Mouse (Mus musculus): ENCODE results near the gene Rab40c.
A peak's percentile ranks its signal among the peaks of the same experiment; 100 is the strongest.

Rab40c gene

GRCm38 (mm10) chr17:25919144-25919785 lies at the start of gene Rab40c:
Gene Rab40c, minus strand, starts transcription at chr17:25919727.
- peak; percentile 73 for DNase-seq

- DNase-seq, result no peak
Observed at GRCm38 (mm10) chr17:25968176-25968575, 48.6 kb upstream of the Rab40c start.

- no peak for DNase-seq
Observed at GRCm38 (mm10) chr17:25967652-25968051, 48.1 kb upstream of the Rab40c start.

- DNase-seq, result no peak
Observed at GRCm38 (mm10) chr17:25964271-25964670, 44.7 kb upstream of the Rab40c start.

- no peak for DNase-seq
Observed at GRCm38 (mm10) chr17:25962413-25962905, 42.9 kb upstream of the Rab40c start.

GRCm38 (mm10) chr17:25961566-25961965 lies 42.0 kb upstream of the Rab40c start:
- DNase-seq, result no peak

- DNase-seq, result no peak
Observed at GRCm38 (mm10) chr17:25959630-25960467, 40.3 kb upstream of the Rab40c start.

GRCm38 (mm10) chr17:25958771-25959494 lies 39.4 kb upstream of the Rab40c start:
- no peak for DNase-seq

- no peak for DNase-seq
Observed at GRCm38 (mm10) chr17:25957586-25958051, 38.1 kb upstream of the Rab40c start.

GRCm38 (mm10) chr17:25956631-25957030 lies 37.1 kb upstream of the Rab40c start:
- no peak for DNase-seq

GRCm38 (mm10) chr17:25956201-25956600 lies 36.7 kb upstream of the Rab40c start:
- no peak for DNase-seq

GRCm38 (mm10) chr17:25955736-25956135 lies 36.2 kb upstream of the Rab40c start:
- DNase-seq, result no peak

- DNase-seq, result no peak
Observed at GRCm38 (mm10) chr17:25954671-25955070, 35.1 kb upstream of the Rab40c start.

GRCm38 (mm10) chr17:25953161-25953560 lies 33.6 kb upstream of the Rab40c start:
- DNase-seq, result no peak

- peak; percentile 26 for DNase-seq
Observed at GRCm38 (mm10) chr17:25951803-25952623, 32.5 kb upstream of the Rab40c start, which contains the start of gene A930017K11Rik. Gene A930017K11Rik, minus strand, starts transcription at chr17:25952565.

- peak; percentile 14 for DNase-seq
Observed at GRCm38 (mm10) chr17:25951225-25951802, 31.8 kb upstream of the Rab40c start.

- no peak for DNase-seq
Observed at GRCm38 (mm10) chr17:25950706-25951105, 31.2 kb upstream of the Rab40c start.

- DNase-seq, result no peak
Observed at GRCm38 (mm10) chr17:25949981-25950380, 30.5 kb upstream of the Rab40c start.

GRCm38 (mm10) chr17:25948051-25948450 lies 28.5 kb upstream of the Rab40c start:
- DNase-seq, result no peak

GRCm38 (mm10) chr17:25947576-25947975 lies 28.0 kb upstream of the Rab40c start:
- no peak for DNase-seq

GRCm38 (mm10) chr17:25946891-25947290 lies 27.4 kb upstream of the Rab40c start:
- no peak for DNase-seq

- no peak for DNase-seq
Observed at GRCm38 (mm10) chr17:25946349-25946748, 26.8 kb upstream of the Rab40c start.

Measured in thymus, postnatal 4 days (tissue).